Mouse (Mus musculus) limb, embryonic 14.5 days (tissue): ENCODE results near the gene Zkscan5. TPM values are rescaled to one million over a fixed set of nuclear protein-coding genes. Genes with fewer than 3 reads are reported as not detected.

ENCODE experiments used
- ATAC-seq: fragments of 200-750 bp; cut with Nextera tagmentation; 2 replicates; pipeline ENCODE4 v1.8.0; 2017; ENCODE audit warnings: low read depth, moderate number of reproducible peaks, moderate TSS enrichment; ENCODE audit not compliant: low FRiP score
- DNase-seq: peaks from one replicate; pipeline ENCODE4 v3.0.0-alpha.2; 2015; ENCODE audit warnings: low spot score
- H3K27ac ChIP-seq: fragments of 300-500 bp; sonication (generic); replicated peaks from 2 replicates; pipeline ENCODE4 v1.5.1; 2014; ENCODE audit warnings: low read depth, mild to moderate bottlenecking, low read length, moderate library complexity, mixed read lengths
- H3K27me3 ChIP-seq: fragments of 300-500 bp; sonication (generic); 2 replicates; pipeline ENCODE4 v1.6.1; 2014; ENCODE audit warnings: low read length, mixed read lengths; ENCODE audit not compliant: control insufficient read depth, insufficient read depth
- H3K36me3 ChIP-seq: fragments of 300-500 bp; sonication (generic); 2 replicates; pipeline ENCODE4 v1.6.1; 2014; ENCODE audit warnings: mild to moderate bottlenecking, low read length, moderate library complexity, mixed read lengths; ENCODE audit not compliant: control insufficient read depth, insufficient read depth
- H3K4me1 ChIP-seq: fragments of 300-500 bp; sonication (generic); 2 replicates; pipeline ENCODE4 v1.6.1; 2014; ENCODE audit warnings: antibody characterized with exemption, low read length, mixed read lengths; ENCODE audit not compliant: control insufficient read depth, insufficient read depth
- H3K4me2 ChIP-seq: fragments of 300-500 bp; sonication (generic); replicated peaks from 2 replicates; pipeline ENCODE4 v1.6.1; 2014; ENCODE audit warnings: low read depth, mild to moderate bottlenecking, low read length, moderate library complexity; ENCODE audit not compliant: severe bottlenecking
- H3K4me3 ChIP-seq: fragments of 300-500 bp; sonication (generic); replicated peaks from 2 replicates; pipeline ENCODE4 v1.5.1; 2014; ENCODE audit warnings: low read length
- H3K9ac ChIP-seq: fragments of 300-500 bp; sonication (generic); 2 replicates; pipeline ENCODE4 v1.6.1; 2014; ENCODE audit warnings: mild to moderate bottlenecking, low read depth, low read length, moderate library complexity; ENCODE audit not compliant: severe bottlenecking
- H3K9me3 ChIP-seq: fragments of 300-500 bp; sonication (generic); 2 replicates; pipeline ENCODE4 v1.6.1; 2016; ENCODE audit warnings: low read length; ENCODE audit not compliant: control insufficient read depth
- POLR2A ChIP-seq: fragments of 200-500 bp; IDR thresholded peaks from 2 replicates; pipeline ENCODE4 v1.8.0; 2012; ENCODE audit warnings: inconsistent platforms, mild to moderate bottlenecking, moderate library complexity, borderline replicate concordance; ENCODE audit not compliant: insufficient read depth, insufficient read length; ENCODE audit errors: extremely low read depth
- WGBS: fragments of 180-500 bp; shearing (Covaris S2); extraction: QIAGEN DNeasy Blood & Tissue Kit; methylation state at CpG from one replicate; pipeline ENCODE4 v1.1.7; 2014; 5-methylcytosine and 5-hydroxymethylcytosine counted together
- polyA plus RNA-seq, 2 experiments: library from polyadenylated mRNA; depleted of rRNA in 1 of 2; stranded (reverse) in 1 of 2; unstranded in 1 of 2; fragments of >200 nt; fragmentation: Nextera tagmentation in 1 of 2; extraction: Ambion mirVana in 1 of 2; gene quantifications; 2 replicates each; pipeline versions ENCODE4 v1.2.1 to v1.2.3; 2012 to 2014

Gene Zkscan5
- polyA plus RNA-seq, 2 experiments, result 9.2 to 14.3 TPM

DNA sequence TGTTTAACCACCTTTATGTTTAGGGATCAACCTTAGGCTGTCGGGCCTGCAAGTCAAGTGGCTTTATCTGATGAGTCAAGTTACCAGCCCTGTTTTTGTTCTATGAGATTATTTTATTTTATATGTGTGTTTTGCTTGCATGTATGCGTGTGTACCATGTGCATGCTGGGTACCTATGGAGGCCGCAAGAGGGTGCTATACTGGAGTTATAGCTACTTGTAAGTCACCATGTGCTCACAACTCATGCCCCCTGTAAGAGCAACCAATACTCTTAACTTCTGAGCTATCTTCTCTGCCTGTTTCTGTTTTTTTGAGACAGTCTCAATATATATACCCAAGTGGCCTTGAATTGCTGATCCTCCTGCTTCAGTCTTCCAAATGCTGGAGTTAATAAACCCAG, 9.1 kb downstream of the Zkscan5 start:
- ATAC-seq, result no peak
- H3K27ac ChIP-seq, result no peak overlapping the region
- H3K4me1 ChIP-seq, result no peaks in the 10 kb centered on the region
- no peak for DNase-seq
- H3K4me2 ChIP-seq, result no peak overlapping the region
- no peak overlapping the region for H3K9ac ChIP-seq
- H3K4me3 ChIP-seq, result no peak overlapping the region
- H3K9me3 ChIP-seq, result no peaks in the 10 kb centered on the region
- peaks cover 63% of the 10 kb centered on the region for H3K36me3 ChIP-seq
- TF ChIP-seq POLR2A, result no peak
- WGBS, result 90% methylated on average over 3 of the region's 3 CpGs
- no peaks in the 10 kb centered on the region for H3K27me3 ChIP-seq

DNA sequence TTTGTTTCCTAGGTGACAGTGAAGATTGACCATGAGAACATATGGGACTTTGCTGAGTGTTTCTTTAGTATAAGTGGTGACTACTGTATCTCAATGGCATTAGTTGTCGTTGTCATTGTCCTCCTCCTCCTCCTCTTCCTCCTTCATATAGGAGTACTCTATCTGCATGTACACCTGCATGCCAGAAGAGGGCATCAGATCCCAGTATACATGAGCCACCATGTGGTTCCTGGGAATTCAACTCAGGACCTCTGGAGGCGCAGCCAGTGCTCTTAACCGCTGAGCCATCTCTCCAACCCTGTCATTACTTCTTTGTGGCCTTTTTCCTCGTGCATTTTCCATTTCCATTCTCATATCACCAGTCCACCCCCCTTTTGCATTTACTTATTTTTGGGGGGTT, 10.3 kb downstream of the Zkscan5 start:
- DNase-seq, result no peak
- TF ChIP-seq POLR2A, result no peak
- Histone ChIP-seq H3K4me1 (no peaks in the 10 kb centered on the region), H3K36me3 (peaks cover 66% of the 10 kb centered on the region), H3K9me3 (no peaks in the 10 kb centered on the region), H3K27me3 (no peaks in the 10 kb centered on the region), H3K4me3 (no peak overlapping the region), H3K9ac (no peak overlapping the region), H3K27ac (no peak overlapping the region), H3K4me2 (no peak overlapping the region)
- 69% methylated on average over 4 of the region's 4 CpGs for WGBS
- ATAC-seq, result no peak

DNA sequence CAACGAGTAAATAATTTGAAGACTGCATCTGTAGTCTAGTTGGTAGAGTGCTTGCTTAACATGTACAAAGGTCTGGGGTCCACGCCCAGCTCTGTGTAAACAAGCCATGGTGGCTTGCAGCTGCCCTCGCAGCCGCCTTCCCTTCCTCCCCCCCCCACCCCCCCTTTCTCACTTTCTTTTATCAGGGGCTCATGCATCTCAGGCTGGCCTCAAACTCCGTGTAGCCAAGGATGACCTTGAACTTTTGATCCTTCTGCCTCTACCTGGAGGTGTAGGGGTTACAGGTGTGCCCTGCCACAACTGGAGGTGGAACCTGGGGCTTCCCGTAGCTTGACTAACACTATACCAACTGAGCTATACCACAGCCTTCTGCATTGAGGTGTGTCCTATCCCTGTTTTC, 13.4 kb downstream of the Zkscan5 start:
- ATAC-seq, result no peak
- Histone ChIP-seq H3K36me3 (peaks cover 58% of the 10 kb centered on the region), H3K4me2 (no peak overlapping the region), H3K9me3 (no peaks in the 10 kb centered on the region), H3K27ac (no peak overlapping the region), H3K27me3 (no peaks in the 10 kb centered on the region), H3K4me1 (no peaks in the 10 kb centered on the region), H3K4me3 (no peak overlapping the region), H3K9ac (no peak overlapping the region)
- WGBS, result 89% methylated on average over 6 of the region's 6 CpGs
- no peak for TF ChIP-seq POLR2A
- DNase-seq, result no peak

DNA sequence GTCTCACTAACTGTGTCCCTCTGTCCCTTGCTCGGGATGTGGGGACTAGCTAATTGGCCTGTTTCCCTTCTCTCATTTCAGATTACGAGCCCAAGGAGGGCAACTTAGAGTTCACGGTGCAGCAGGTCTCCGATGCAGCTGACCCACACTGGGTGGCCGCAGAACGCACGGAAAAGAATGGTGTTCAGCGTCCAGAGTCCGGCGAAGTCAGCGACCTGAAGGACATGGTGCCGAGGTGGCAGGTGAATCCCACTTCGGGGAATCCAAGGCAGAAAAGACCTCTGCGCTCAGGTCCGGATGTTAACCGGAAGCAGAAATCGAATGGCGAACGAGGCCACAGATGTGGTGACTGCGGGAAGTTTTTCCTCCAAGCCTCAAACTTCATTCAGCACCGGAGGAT, 13.8 kb downstream of the Zkscan5 start:
- DNase-seq (no peak), ATAC-seq (no peak)
- H3K4me2 ChIP-seq, result no peak overlapping the region
- H3K4me1 ChIP-seq, result no peaks in the 10 kb centered on the region
- 90% methylated on average over 21 of the region's 21 CpGs for WGBS
- no peak overlapping the region for H3K4me3 ChIP-seq
- H3K9ac ChIP-seq, result no peak overlapping the region
- TF ChIP-seq POLR2A, result no peak
- H3K36me3 ChIP-seq, result peaks cover 56% of the 10 kb centered on the region
- H3K27me3 ChIP-seq, result no peaks in the 10 kb centered on the region
- no peaks in the 10 kb centered on the region for H3K9me3 ChIP-seq
- H3K27ac ChIP-seq, result no peak overlapping the region

DNA sequence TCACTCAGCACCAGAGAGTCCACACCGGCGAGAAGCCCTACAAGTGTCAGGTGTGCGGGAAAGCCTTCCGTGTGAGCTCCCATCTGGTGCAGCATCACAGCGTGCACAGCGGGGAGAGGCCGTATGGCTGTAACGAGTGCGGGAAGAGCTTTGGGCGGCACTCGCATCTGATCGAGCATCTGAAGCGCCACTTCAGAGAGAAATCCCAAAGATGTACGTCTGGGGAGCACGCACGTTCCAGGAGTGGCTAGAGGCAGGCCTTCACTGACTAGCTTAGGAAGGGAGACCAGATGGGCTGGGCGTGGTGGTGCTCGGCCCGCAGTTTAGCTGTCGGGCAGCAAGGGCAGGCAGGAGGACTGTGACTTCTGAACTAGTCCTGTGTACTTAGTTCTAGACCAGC, 14.3 kb downstream of the Zkscan5 start:
- H3K4me2 ChIP-seq, result no peak overlapping the region
- no peak overlapping the region for H3K27ac ChIP-seq
- DNase-seq (no peak), ATAC-seq (no peak)
- no peaks in the 10 kb centered on the region for H3K4me1 ChIP-seq
- no peaks in the 10 kb centered on the region for H3K27me3 ChIP-seq
- 93% methylated on average over 20 of the region's 20 CpGs for WGBS
- H3K9ac ChIP-seq, result no peak overlapping the region
- no peak for TF ChIP-seq POLR2A
- H3K9me3 ChIP-seq, result no peaks in the 10 kb centered on the region
- no peak overlapping the region for H3K4me3 ChIP-seq
- peaks cover 51% of the 10 kb centered on the region for H3K36me3 ChIP-seq

DNA sequence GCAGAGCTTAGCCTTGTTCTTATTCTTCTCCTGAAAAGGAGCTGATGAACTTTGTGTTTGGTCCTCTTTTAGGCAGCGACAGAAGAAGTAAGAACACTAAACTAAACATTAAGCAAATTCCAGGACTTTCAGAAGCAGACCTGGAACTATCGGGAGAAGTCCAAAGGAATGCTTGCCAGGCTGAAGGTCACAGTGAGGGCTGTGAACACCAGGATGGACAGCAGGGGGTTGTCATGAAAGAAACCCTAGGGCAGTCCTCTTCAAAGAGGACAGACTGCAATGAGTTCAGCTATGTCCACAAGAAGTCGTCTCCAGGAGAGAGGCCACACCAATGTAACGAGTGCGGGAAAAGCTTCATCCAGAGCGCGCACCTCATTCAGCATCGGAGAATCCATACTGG, 15.6 kb downstream of the Zkscan5 start:
- no peak for ATAC-seq
- Histone ChIP-seq H3K9me3 (no peaks in the 10 kb centered on the region), H3K36me3 (peaks cover 39% of the 10 kb centered on the region), H3K4me1 (no peaks in the 10 kb centered on the region), H3K4me2 (no peak overlapping the region), H3K27ac (no peak overlapping the region), H3K4me3 (no peak overlapping the region), H3K27me3 (no peaks in the 10 kb centered on the region), H3K9ac (no peak overlapping the region)
- no peak for TF ChIP-seq POLR2A
- 97% methylated on average over 8 of the region's 8 CpGs for WGBS
- DNase-seq, result no peak
